Mouse (Mus musculus) C2C12 (cell line): Measurements from ENCODE around the gene Mgll. TPM values are rescaled to one million over a fixed set of nuclear protein-coding genes. Genes with fewer than 3 reads are reported as not detected.

Experiments
- H3K27me3 ChIP-seq: one replicate; pipeline ENCODE4 v1.6.1; 2011; ENCODE audit not compliant: control insufficient read depth, insufficient read depth, insufficient read length
- H3K36me3 ChIP-seq: one replicate; pipeline ENCODE4 v1.6.1; 2011; ENCODE audit not compliant: control insufficient read depth, insufficient read depth
- H3K4me3 ChIP-seq: one replicate; pipeline ENCODE4 v1.5.1; 2011; ENCODE audit warnings: mild to moderate bottlenecking, control low read depth; ENCODE audit not compliant: poor library complexity, insufficient read depth, severe bottlenecking
- H3K79me2 ChIP-seq: one replicate; pipeline ENCODE4 v1.6.1; 2011; ENCODE audit not compliant: control insufficient read depth, insufficient read depth
- H3K79me3 ChIP-seq: one replicate; pipeline ENCODE4 v1.6.1; 2011; ENCODE audit warnings: low read depth, control low read depth
- H3ac ChIP-seq: one replicate; pipeline ENCODE3; 2011; ENCODE audit warnings: low read depth; ENCODE audit not compliant: control insufficient read depth, insufficient read length
- CEBPB ChIP-seq: IDR thresholded peaks from one replicate; pipeline ENCODE4 v1.6.1; 2011; ENCODE audit warnings: low read depth, mild to moderate bottlenecking, control low read depth, moderate library complexity
- CTCF ChIP-seq: IDR thresholded peaks from one replicate; pipeline ENCODE4 v1.5.1; 2011; ENCODE audit not compliant: control insufficient read depth, insufficient read depth, insufficient read length
- FOSL1 ChIP-seq: IDR thresholded peaks from one replicate; pipeline ENCODE4 v1.8.0; 2011; ENCODE audit warnings: mild to moderate bottlenecking, low read length; ENCODE audit not compliant: poor library complexity, insufficient read depth, severe bottlenecking
- MAX ChIP-seq: IDR thresholded peaks from one replicate; pipeline ENCODE4 v1.6.1; 2011; ENCODE audit warnings: mild to moderate bottlenecking, control low read depth
- MYOD1 ChIP-seq: IDR thresholded peaks from one replicate; pipeline ENCODE4 v1.6.1; 2011; ENCODE audit warnings: low read depth; ENCODE audit not compliant: control insufficient read depth, insufficient read length
- MYOG ChIP-seq: IDR thresholded peaks from one replicate; pipeline ENCODE4 v1.6.1; 2011; ENCODE audit not compliant: control insufficient read depth, insufficient read length; ENCODE audit errors: extremely low read depth
- USF1 ChIP-seq: IDR thresholded peaks from one replicate; pipeline ENCODE4 v1.6.1; 2011; ENCODE audit warnings: low read depth, mild to moderate bottlenecking, control low read depth, moderate library complexity
- polyA plus RNA-seq: library from polyadenylated mRNA; unstranded; fragments of >200 nt; fragmentation: generic; extraction: Trizol; gene quantifications from one replicate; pipeline ENCODE4 v1.2.1, GENCODE M21; 2012; ENCODE audit warnings: missing spikeins

Mgll gene
- polyA plus RNA-seq, 1 experiment, result 1.3 TPM

- H3K79me2 ChIP-seq, result no peaks in the 10 kb centered on the region
- H3K27me3 ChIP-seq, result no peaks in the 10 kb centered on the region
Measured at GRCm38 (mm10) chr6:88778047-88778688, 54.0 kb downstream of the Mgll start.

GRCm38 (mm10) chr6:88779755-88780154 is 55.5 kb downstream of the Mgll start:
- Histone ChIP-seq H3K79me2 (no peaks in the 10 kb centered on the region), H3K79me3 (no peaks in the 10 kb centered on the region), H3K36me3 (no peaks in the 10 kb centered on the region), H3ac (no peak overlapping the region), H3K27me3 (no peaks in the 10 kb centered on the region), H3K4me3 (no peak overlapping the region)
- TF ChIP-seq FOSL1 (no peak), MAX (no peak), MYOG (no peak), CEBPB (no peak), USF1 (no peak), CTCF (no peak), MYOD1 (no peak)

More at GRCm38 (mm10) chr6:88778047-88778688, 54.0 kb downstream of the Mgll start:
- no peaks in the 10 kb centered on the region for H3K79me3 ChIP-seq
- H3ac ChIP-seq, result no peak overlapping the region
- TF ChIP-seq CEBPB, result no peak
- TF ChIP-seq MYOD1, result no peak
- H3K36me3 ChIP-seq, result no peaks in the 10 kb centered on the region
- H3K4me3 ChIP-seq, result no peak overlapping the region

- no peaks in the 10 kb centered on the region for H3K79me2 ChIP-seq
- no peak overlapping the region for H3ac ChIP-seq
- no peaks in the 10 kb centered on the region for H3K27me3 ChIP-seq
- no peaks in the 10 kb centered on the region for H3K36me3 ChIP-seq
- H3K4me3 ChIP-seq, result no peak overlapping the region
- H3K79me3 ChIP-seq, result no peaks in the 10 kb centered on the region
- TF ChIP-seq MAX (no peak), CTCF (no peak)
Measured at GRCm38 (mm10) chr6:88781919-88782318, 57.7 kb downstream of the Mgll start.

GRCm38 (mm10) chr6:88782981-88783397 is 58.8 kb downstream of the Mgll start:
- Histone ChIP-seq H3ac (no peak overlapping the region), H3K4me3 (no peak overlapping the region), H3K79me2 (no peaks in the 10 kb centered on the region), H3K27me3 (no peaks in the 10 kb centered on the region), H3K36me3 (no peaks in the 10 kb centered on the region), H3K79me3 (no peaks in the 10 kb centered on the region)
- TF ChIP-seq CTCF, result no peak
- TF ChIP-seq FOSL1, result no peak
- TF ChIP-seq MYOG, result no peak
- TF ChIP-seq CEBPB, result no peak
- TF ChIP-seq USF1, result no peak

- H3K79me2 ChIP-seq, result no peaks in the 10 kb centered on the region
- H3ac ChIP-seq, result no peak overlapping the region
- no peaks in the 10 kb centered on the region for H3K79me3 ChIP-seq
- TF ChIP-seq MAX (no peak), MYOG (no peak), CEBPB (no peak), FOSL1 (no peak), USF1 (no peak), CTCF (no peak), MYOD1 (no peak)
- H3K4me3 ChIP-seq, result no peak overlapping the region
- no peaks in the 10 kb centered on the region for H3K27me3 ChIP-seq
- H3K36me3 ChIP-seq, result no peaks in the 10 kb centered on the region
Measured at GRCm38 (mm10) chr6:88784691-88785173, 60.5 kb downstream of the Mgll start.

GRCm38 (mm10) chr6:88785331-88785730 is 61.1 kb downstream of the Mgll start:
- Histone ChIP-seq H3K79me3 (no peaks in the 10 kb centered on the region), H3K79me2 (no peaks in the 10 kb centered on the region), H3K36me3 (no peaks in the 10 kb centered on the region), H3K27me3 (no peaks in the 10 kb centered on the region), H3K4me3 (no peak overlapping the region), H3ac (no peak overlapping the region)
- no peak for TF ChIP-seq FOSL1
- no peak for TF ChIP-seq MYOD1
- TF ChIP-seq USF1, result no peak
- no peak for TF ChIP-seq MYOG
- TF ChIP-seq CEBPB, result no peak
